Comparison of ENCODE assay signal across 8 mouse cellular contexts in genomic region chr13:21933626-21934548, GRCm38 (mm10). TPM values are rescaled to one million over a fixed set of nuclear protein-coding genes. Genes with fewer than 3 reads are reported as not detected.
A peak's percentile ranks its signal among the peaks of the same experiment; 100 is the strongest.
DNase-seq lines count a peak whose midpoint lies in the region; ATAC-seq lines count a peak whose summit lies in the region.
"Had no signal": no experiment of that assay in that cellular context is flagged by ENCODE, and none has a peak within 500 bp of the region (broad histone marks: within the 10 kb centered on the region; RNA-seq: fewer than 3 reads in every experiment).

No protein-coding gene starts in this region.

- no peaks in the 10 kb centered on the region for H3K36me3 ChIP-seq in embryonic facial prominence, embryonic 11.5 days (replicated peaks; ENCODE audit: control insufficient read depth, insufficient read depth, low read depth, low read length)
- no peaks in the 10 kb centered on the region for H3K36me3 ChIP-seq in hindbrain, embryonic 14.5 days (replicated peaks; ENCODE audit: control insufficient read depth, insufficient read depth)
- no peaks in the 10 kb centered on the region for H3K36me3 ChIP-seq in midbrain, embryonic 10.5 days

- no peaks in the 10 kb centered on the region for H3K27me3 ChIP-seq in embryonic facial prominence, embryonic 11.5 days (ENCODE audit: control insufficient read depth, insufficient read depth, low read length)
- peaks cover 23% of the 10 kb centered on the region for H3K27me3 ChIP-seq in hindbrain, embryonic 14.5 days (ENCODE audit: control insufficient read depth, insufficient read depth, low read length)
- H3K27me3 ChIP-seq in midbrain, embryonic 10.5 days (ENCODE audit: low read depth, poor library complexity, severe bottlenecking), result no peaks in the 10 kb centered on the region

- 0 out of 2 replicates have a peak overlapping the region, but pooled peaks have one; percentile 19 for H3K4me3 ChIP-seq in embryonic facial prominence, embryonic 11.5 days (ENCODE audit: low read depth, low read length)
- H3K4me3 ChIP-seq in hindbrain, embryonic 14.5 days (replicated peaks; ENCODE audit: low read length), result no peak overlapping the region
- peak overlapping the region; percentile 44 for H3K4me3 ChIP-seq in midbrain, embryonic 10.5 days

- H3K27ac ChIP-seq in embryonic facial prominence, embryonic 11.5 days (replicated peaks; ENCODE audit: low read depth, low read length), result no peak overlapping the region
- H3K27ac ChIP-seq in hindbrain, embryonic 14.5 days, result no peak overlapping the region
- no peak overlapping the region; the same call in 1 of the 2 replicates for H3K27ac ChIP-seq in midbrain, embryonic 10.5 days (replicated peaks)

- 5% methylated on average over 28 of the region's 28 CpGs for WGBS in embryonic facial prominence, embryonic 11.5 days
- WGBS in hindbrain, embryonic 14.5 days, result 8% methylated on average over 28 of the region's 28 CpGs
- WGBS in midbrain, embryonic 10.5 days, result 3% methylated on average over 28 of the region's 28 CpGs

- no peak overlapping the region for H3K9ac ChIP-seq in embryonic facial prominence, embryonic 11.5 days (replicated peaks; ENCODE audit: low read length)
- H3K9ac ChIP-seq in hindbrain, embryonic 14.5 days, result no peak overlapping the region

- ATAC-seq in embryonic facial prominence, embryonic 11.5 days (replicated peaks; ENCODE audit: insufficient number of reproducible peaks, low FRiP score, low TSS enrichment, low read depth), result peak; percentile 60; the same call in 1 of the 2 replicates
- ATAC-seq in hindbrain, embryonic 14.5 days (ENCODE audit: low FRiP score), result no peak

- no peaks in the 10 kb centered on the region for H3K4me1 ChIP-seq in embryonic facial prominence, embryonic 11.5 days (ENCODE audit: control insufficient read depth, insufficient read depth, low read length)
- H3K4me1 ChIP-seq in hindbrain, embryonic 14.5 days (replicated peaks; ENCODE audit: control insufficient read depth, insufficient read depth, low read length), result no peaks in the 10 kb centered on the region
- H3K4me1 ChIP-seq in midbrain, embryonic 10.5 days, result peaks cover 31% of the 10 kb centered on the region

- H3K4me2 ChIP-seq in embryonic facial prominence, embryonic 11.5 days (ENCODE audit: low read depth, low read length), result no peak overlapping the region; the same call in 1 of the 2 replicates
- H3K4me2 ChIP-seq in hindbrain, embryonic 14.5 days (replicated peaks), result peak overlapping the region; percentile 31

- H3K9me3 ChIP-seq in embryonic facial prominence, embryonic 11.5 days (replicated peaks; ENCODE audit: control insufficient read depth, low read length), result no peaks in the 10 kb centered on the region
- no peaks in the 10 kb centered on the region for H3K9me3 ChIP-seq in hindbrain, embryonic 14.5 days (ENCODE audit: control insufficient read depth, low read length)
- H3K9me3 ChIP-seq in midbrain, embryonic 10.5 days (replicated peaks), result no peaks in the 10 kb centered on the region

- DNase-seq in right cerebral cortex, adult 18-20 months, result peak; percentile 15
- DNase-seq in right cerebral cortex, postnatal 25 days, result no peak
- DNase-seq in embryonic facial prominence, embryonic 11.5 days (ENCODE audit: low spot score), result peak; percentile 72
- DNase-seq in hindbrain, embryonic 14.5 days (ENCODE audit: low spot score), result no peak
- peak; percentile 53 for DNase-seq in midbrain, embryonic 10.5 days (ENCODE audit: low spot score)
- DNase-seq in gastrocnemius, postnatal 25 days, result no peak
- no peak for DNase-seq in ovary, postnatal 10 days (ENCODE audit: low spot score)

RNA-seq across cellular contexts. Expression of gene Zfp184, which starts 11.0 kb away (rescaled TPM):
- polyA plus RNA-seq in embryonic facial prominence, embryonic 11.5 days (2014; fragmentation: Nextera tagmentation; extraction: Ambion mirVana), result 28.2 and 30.4 TPM in 2 replicates
- polyA plus RNA-seq in hindbrain, embryonic 14.5 days (2014; fragmentation: Nextera tagmentation; extraction: Ambion mirVana), result 14.9 and 18.2 TPM in 2 replicates
- polyA plus RNA-seq in midbrain, embryonic 10.5 days (2016; fragmentation: Nextera tagmentation; extraction: Ambion mirVana), result 23.8 and 24.8 TPM in 2 replicates
- under 1 TPM; 0.26 to 0.54 TPM for total RNA-seq in gastrocnemius, postnatal 25 days (2021)

RNA-seq across cellular contexts. Expression of gene Pom121l2, which starts 47.1 kb away (rescaled TPM):
- polyA plus RNA-seq in embryonic facial prominence, embryonic 11.5 days (2014; fragmentation: Nextera tagmentation; extraction: Ambion mirVana), result 0.24 TPM in 1 of 2 replicates, not detected in the other
- polyA plus RNA-seq in hindbrain, embryonic 14.5 days (2014; fragmentation: Nextera tagmentation; extraction: Ambion mirVana), result not detected in 2 replicates
- polyA plus RNA-seq in midbrain, embryonic 10.5 days (2016; fragmentation: Nextera tagmentation; extraction: Ambion mirVana), result 0.11 TPM in 1 of 2 replicates, not detected in the other
- not detected for total RNA-seq in gastrocnemius, postnatal 25 days (2021)
- total RNA-seq: common myeloid progenitor, adult 5-6 weeks had no signal

Comparison
In these comparisons a context has a peak if more than half of its experiments do, and no peak if none do; other contexts are left out.
1. DNase-seq: peak in right cerebral cortex, adult 18-20 months (single experiment), embryonic facial prominence, embryonic 11.5 days (single experiment) and midbrain, embryonic 10.5 days (single experiment); none in right cerebral cortex, postnatal 25 days (single experiment), hindbrain, embryonic 14.5 days (single experiment), gastrocnemius, postnatal 25 days (single experiment) and ovary, postnatal 10 days (single experiment).